Mouse (Mus musculus) brain, embryonic 14.5 days (tissue): ENCODE measurements at regions not wholly inside any gene's neighbourhood (a gene's known extent, or its start where the extent isn't known, plus 50 kb on each side); places are given as distances from the start of the nearest gene placed in this dataset.

Experiments
- CTCF ChIP-seq: fragments of 200-500 bp; IDR thresholded peaks from 2 replicates; pipeline ENCODE4 v1.5.1; 2012; ENCODE audit warnings: inconsistent platforms, mild to moderate bottlenecking, moderate library complexity, borderline replicate concordance; ENCODE audit not compliant: insufficient read depth, insufficient read length; ENCODE audit errors: extremely low read depth
- POLR2A ChIP-seq: fragments of 200-500 bp; IDR thresholded peaks from 2 replicates; pipeline ENCODE4 v1.6.1; 2012; ENCODE audit warnings: mild to moderate bottlenecking, inconsistent platforms, borderline replicate concordance; ENCODE audit not compliant: poor library complexity, insufficient read depth, insufficient read length, severe bottlenecking; ENCODE audit errors: extremely low read depth

- no peak for TF ChIP-seq CTCF
- TF ChIP-seq POLR2A, result no peak
Observed at GRCm38 (mm10) chr13:101876601-101877000, 108.6 kb upstream of the Pik3r1 start.
